Comparison of ENCODE assay signal across 8 mouse cellular contexts in genomic region chr12:20231528-20231927, GRCm38 (mm10).
DNase-seq lines count a peak whose midpoint lies in the region; ATAC-seq lines count a peak whose summit lies in the region.

No protein-coding gene starts in this region.

- H3K4me2 ChIP-seq in lung, embryonic 15.5 days = no peak overlapping the region
- H3K4me2 ChIP-seq in heart, embryonic 14.5 days (ENCODE audit: low read length) = no peak overlapping the region

- WGBS in lung, embryonic 15.5 days = 66% methylated on average over 12 of the region's 12 CpGs
- 69% methylated on average over 12 of the region's 12 CpGs for WGBS in heart, embryonic 14.5 days

- no peak overlapping the region for H3K9ac ChIP-seq in lung, embryonic 15.5 days
- no peak overlapping the region for H3K9ac ChIP-seq in heart, embryonic 14.5 days (ENCODE audit: low read length)

- H3K27ac ChIP-seq in lung, embryonic 15.5 days = no peak overlapping the region
- H3K27ac ChIP-seq in heart, embryonic 14.5 days (replicated peaks in 1 of 2; ENCODE audit: control insufficient read depth in 1 of 2, insufficient read depth in 1 of 2, low read depth in 2 of 2, low read length in 2 of 2) = no peak overlapping the region

- no peak for ATAC-seq in CD4-positive, CD25-positive, alpha-beta regulatory T cell, adult 4 months
- peak; percentile 48; the same call in 1 of the 2 replicates for ATAC-seq in lung, embryonic 15.5 days (ENCODE audit: borderline replicate concordance, extremely low read depth, low FRiP score, low TSS enrichment)
- 0 out of 2 replicates have a peak, but pooled peaks have one; percentile 5 for ATAC-seq in heart, embryonic 14.5 days (ENCODE audit: insufficient number of reproducible peaks, insufficient read depth, low FRiP score, low read depth)

- DNase-seq in CD4-positive, CD25-positive, alpha-beta regulatory T cell, adult 2 months (ENCODE audit: low read depth, low spot score) = peak; percentile 14
- DNase-seq in lung, postnatal 14 days = no peak
- peak; percentile 5 for DNase-seq in lung, postnatal 10 days
- DNase-seq in right cerebral cortex, postnatal 10 days (ENCODE audit: low spot score in 2 of 2) = no peak
- DNase-seq in left cerebral cortex, adult 8-10 months (ENCODE audit: low spot score in 2 of 2) = no peak

- peaks cover 10% of the 10 kb centered on the region; the same call in 1 of the 2 replicates for H3K36me3 ChIP-seq in lung, embryonic 15.5 days
- no peaks in the 10 kb centered on the region for H3K36me3 ChIP-seq in heart, embryonic 14.5 days (ENCODE audit: control insufficient read depth, insufficient read depth, low read length)

- no peaks in the 10 kb centered on the region for H3K4me1 ChIP-seq in lung, embryonic 15.5 days
- no peaks in the 10 kb centered on the region for H3K4me1 ChIP-seq in heart, embryonic 14.5 days (ENCODE audit: control insufficient read depth in 2 of 2, insufficient read depth in 2 of 2, low read length in 2 of 2)

- peaks cover 75% of the 10 kb centered on the region for H3K9me3 ChIP-seq in lung, embryonic 15.5 days
- H3K9me3 ChIP-seq in heart, embryonic 14.5 days (ENCODE audit: control insufficient read depth, low read length) = peaks cover 77% of the 10 kb centered on the region

- H3K27me3 ChIP-seq in lung, embryonic 15.5 days = no peaks in the 10 kb centered on the region
- peaks cover 8% of the 10 kb centered on the region; the same call in 1 of the 2 replicates for H3K27me3 ChIP-seq in heart, embryonic 14.5 days (ENCODE audit: control insufficient read depth, insufficient read depth, low read length)

- H3K4me3 ChIP-seq in lung, embryonic 15.5 days = no peak overlapping the region
- no peak overlapping the region for H3K4me3 ChIP-seq in heart, embryonic 14.5 days (ENCODE audit: control insufficient read depth in 1 of 2, insufficient read depth in 1 of 2, low read depth in 1 of 2, low read length in 2 of 2)

Comparison
In these comparisons a context has a peak if more than half of its experiments do, and no peak if none do; other contexts are left out.
1. DNase-seq: peak in CD4-positive, CD25-positive, alpha-beta regulatory T cell, adult 2 months (single experiment) and lung, postnatal 10 days (single experiment); none in lung, postnatal 14 days (single experiment), right cerebral cortex, postnatal 10 days (0 of 2) and left cerebral cortex, adult 8-10 months (0 of 2).